Mouse (Mus musculus): ENCODE data around the gene Rcl1. TPM values are rescaled to one million over a fixed set of nuclear protein-coding genes. Genes with fewer than 3 reads are reported as not detected.

The Rcl1 gene
- total and polyA plus RNA-seq, 2 experiments from 2014 or later, result 2.3 to 9.6 TPM

GRCm38 (mm10) chr19:29059688-29060087, 41.5 kb upstream of the Rcl1 start:
- no peak for DNase-seq (ENCODE audit: low spot score)
- Histone ChIP-seq H3K9ac (replicated peaks; ENCODE audit: low read depth, low read length) (no peak overlapping the region), H3K9me3 (replicated peaks; ENCODE audit: control insufficient read depth, low read length) (no peaks in the 10 kb centered on the region), H3K36me3 (replicated peaks; ENCODE audit: control insufficient read depth, insufficient read depth, low read length) (no peaks in the 10 kb centered on the region), H3K27me3 (ENCODE audit: control insufficient read depth, insufficient read depth, low read length) (no peaks in the 10 kb centered on the region), H3K4me2 (ENCODE audit: low read depth, low read length) (no peak overlapping the region), H3K27ac (ENCODE audit: low read depth) (no peak overlapping the region), H3K4me1 (ENCODE audit: control insufficient read depth, insufficient read depth) (peaks cover 4% of the 10 kb centered on the region; the same call in 1 of the 2 replicates), H3K4me3 (ENCODE audit: low read depth, low read length) (no peak overlapping the region)
- TF ChIP-seq EP300 (IDR thresholded peaks at IDR 0.05; ENCODE audit: low read depth) (no peak), CTCF (IDR thresholded peaks at IDR 0.05; ENCODE audit: low read depth) (no peak)
- 79% methylated on average over 2 of the region's 2 CpGs for WGBS
- no peak for ATAC-seq (ENCODE audit: insufficient read depth, low read depth)

DNA sequence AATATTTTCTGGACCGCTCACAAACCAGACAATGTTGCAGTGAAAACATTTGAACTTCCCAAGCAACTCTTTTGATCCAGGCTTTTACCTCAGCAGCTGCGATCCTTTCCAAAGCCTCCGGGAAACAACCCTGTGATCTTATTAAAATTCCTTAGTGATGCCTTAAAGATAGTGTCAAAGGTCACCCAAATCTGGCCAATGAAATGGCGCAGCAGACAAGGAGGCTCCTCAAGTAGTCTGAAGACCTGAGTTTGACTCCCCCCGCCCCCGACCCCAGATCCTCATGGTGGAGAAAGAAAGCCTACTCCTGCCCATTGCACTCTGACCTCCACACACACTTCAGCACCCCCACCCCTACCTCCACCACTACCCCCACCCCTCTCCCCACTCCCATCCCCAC, 40.9 kb upstream of the Rcl1 start:
- Histone ChIP-seq H3K4me1 (ENCODE audit: control insufficient read depth, insufficient read depth) (peaks cover 4% of the 10 kb centered on the region; the same call in 1 of the 2 replicates), H3K27me3 (ENCODE audit: control insufficient read depth, insufficient read depth, low read length) (no peaks in the 10 kb centered on the region), H3K27ac (ENCODE audit: low read depth) (no peak overlapping the region), H3K4me2 (ENCODE audit: low read depth, low read length) (no peak overlapping the region), H3K4me3 (ENCODE audit: low read depth, low read length) (no peak overlapping the region), H3K9ac (replicated peaks; ENCODE audit: low read depth, low read length) (no peak overlapping the region), H3K9me3 (replicated peaks; ENCODE audit: control insufficient read depth, low read length) (no peaks in the 10 kb centered on the region), H3K36me3 (replicated peaks; ENCODE audit: control insufficient read depth, insufficient read depth, low read length) (no peaks in the 10 kb centered on the region)
- DNase-seq (ENCODE audit: low spot score) (no peak), ATAC-seq (ENCODE audit: insufficient read depth, low read depth) (no peak)
- 69% methylated on average over 6 of the region's 6 CpGs for WGBS
- TF ChIP-seq EP300 (IDR thresholded peaks at IDR 0.05; ENCODE audit: low read depth), result no peak
- no peak for TF ChIP-seq CTCF (IDR thresholded peaks at IDR 0.05; ENCODE audit: low read depth)

DNA sequence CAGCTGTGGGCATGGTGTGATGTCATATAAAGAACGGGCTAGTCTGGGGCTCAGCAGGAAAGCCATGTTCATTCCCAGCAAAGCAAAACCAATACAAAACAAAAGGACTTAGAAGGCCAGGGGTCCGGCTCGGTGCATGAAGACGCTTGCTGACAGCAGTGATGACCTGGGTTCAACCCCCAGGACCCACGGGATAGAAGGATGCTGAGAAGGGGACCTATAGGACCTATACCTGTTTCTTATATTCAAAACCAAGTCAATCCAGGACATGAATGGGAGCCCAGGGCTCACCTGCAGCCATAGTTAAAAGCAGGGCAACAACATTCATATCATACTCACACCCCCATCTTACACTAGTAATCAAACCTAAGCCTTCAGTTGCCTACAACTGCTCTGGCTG, 38.2 kb upstream of the Rcl1 start:
- Histone ChIP-seq H3K36me3 (replicated peaks; ENCODE audit: control insufficient read depth, insufficient read depth, low read length) (no peaks in the 10 kb centered on the region), H3K4me2 (ENCODE audit: low read depth, low read length) (no peak overlapping the region), H3K27ac (ENCODE audit: low read depth) (no peak overlapping the region), H3K4me3 (ENCODE audit: low read depth, low read length) (no peak overlapping the region), H3K9me3 (replicated peaks; ENCODE audit: control insufficient read depth, low read length) (no peaks in the 10 kb centered on the region), H3K27me3 (ENCODE audit: control insufficient read depth, insufficient read depth, low read length) (no peaks in the 10 kb centered on the region), H3K4me1 (ENCODE audit: control insufficient read depth, insufficient read depth) (peaks cover 10% of the 10 kb centered on the region; the same call in 1 of the 2 replicates), H3K9ac (replicated peaks; ENCODE audit: low read depth, low read length) (no peak overlapping the region)
- no peak for TF ChIP-seq CTCF (IDR thresholded peaks at IDR 0.05; ENCODE audit: low read depth)
- no peak for TF ChIP-seq EP300 (IDR thresholded peaks at IDR 0.05; ENCODE audit: low read depth)
- no peak for ATAC-seq (ENCODE audit: insufficient read depth, low read depth)
- no peak for DNase-seq (ENCODE audit: low spot score)
- 80% methylated on average over 5 of the region's 5 CpGs for WGBS

DNA sequence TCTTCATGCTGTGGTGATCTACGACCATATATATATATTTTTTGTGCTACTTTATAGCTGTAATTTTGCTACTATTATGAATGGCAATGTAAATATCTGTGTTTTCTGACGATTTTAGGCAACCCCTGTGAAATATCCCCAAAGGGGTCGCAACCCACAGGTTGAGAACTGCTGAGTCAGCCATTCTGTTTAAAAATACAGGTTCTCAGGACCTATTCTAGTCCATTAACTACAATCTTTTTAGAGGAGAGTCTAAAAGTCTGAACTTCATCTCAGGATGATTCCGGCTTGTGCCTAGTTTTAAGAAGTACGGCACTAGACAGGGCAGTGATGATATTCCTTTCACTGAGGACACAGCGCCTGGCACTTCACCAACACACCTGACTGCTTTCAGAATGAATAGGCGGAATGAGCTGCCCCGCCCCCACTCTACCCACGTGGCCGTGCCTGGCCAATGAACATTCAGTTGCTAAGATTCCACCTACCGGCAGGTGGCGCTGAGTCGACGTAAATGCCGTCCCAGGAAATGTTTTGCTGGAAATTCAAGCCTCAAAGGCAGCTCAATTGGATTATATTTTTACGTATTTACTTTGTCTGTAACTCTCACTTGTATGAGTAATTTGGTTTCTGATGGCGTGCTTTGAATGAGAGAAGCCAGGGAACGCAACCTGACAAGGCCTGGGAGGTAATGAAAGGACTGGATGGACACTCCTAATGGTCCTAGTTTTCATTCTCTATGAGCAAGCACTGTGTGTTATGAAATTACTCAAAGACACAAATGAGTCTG, 37.4 kb upstream of the Rcl1 start:
- peak overlapping the region; percentile 52; the same call in 1 of the 2 replicates for H3K9ac ChIP-seq (replicated peaks; ENCODE audit: low read depth, low read length)
- 13% methylated on average over 18 of the region's 18 CpGs for WGBS
- TF ChIP-seq CTCF (IDR thresholded peaks at IDR 0.05; ENCODE audit: low read depth) (peak; percentile 97), EP300 (IDR thresholded peaks at IDR 0.05; ENCODE audit: low read depth) (no peak)
- peak overlapping the region; percentile 32 for H3K4me3 ChIP-seq (ENCODE audit: low read depth, low read length)
- peaks cover 10% of the 10 kb centered on the region; the same call in 1 of the 2 replicates for H3K4me1 ChIP-seq (ENCODE audit: control insufficient read depth, insufficient read depth)
- H3K27me3 ChIP-seq (ENCODE audit: control insufficient read depth, insufficient read depth, low read length), result no peaks in the 10 kb centered on the region
- H3K27ac ChIP-seq (ENCODE audit: low read depth), result peak overlapping the region; percentile 85
- H3K36me3 ChIP-seq (replicated peaks; ENCODE audit: control insufficient read depth, insufficient read depth, low read length), result no peaks in the 10 kb centered on the region
- DNase-seq (ENCODE audit: low spot score), result peak; percentile 91
- peak; percentile 71 for ATAC-seq (ENCODE audit: insufficient read depth, low read depth)
- H3K4me2 ChIP-seq (ENCODE audit: low read depth, low read length), result peak overlapping the region; percentile 51
- H3K9me3 ChIP-seq (replicated peaks; ENCODE audit: control insufficient read depth, low read length), result no peaks in the 10 kb centered on the region

DNA sequence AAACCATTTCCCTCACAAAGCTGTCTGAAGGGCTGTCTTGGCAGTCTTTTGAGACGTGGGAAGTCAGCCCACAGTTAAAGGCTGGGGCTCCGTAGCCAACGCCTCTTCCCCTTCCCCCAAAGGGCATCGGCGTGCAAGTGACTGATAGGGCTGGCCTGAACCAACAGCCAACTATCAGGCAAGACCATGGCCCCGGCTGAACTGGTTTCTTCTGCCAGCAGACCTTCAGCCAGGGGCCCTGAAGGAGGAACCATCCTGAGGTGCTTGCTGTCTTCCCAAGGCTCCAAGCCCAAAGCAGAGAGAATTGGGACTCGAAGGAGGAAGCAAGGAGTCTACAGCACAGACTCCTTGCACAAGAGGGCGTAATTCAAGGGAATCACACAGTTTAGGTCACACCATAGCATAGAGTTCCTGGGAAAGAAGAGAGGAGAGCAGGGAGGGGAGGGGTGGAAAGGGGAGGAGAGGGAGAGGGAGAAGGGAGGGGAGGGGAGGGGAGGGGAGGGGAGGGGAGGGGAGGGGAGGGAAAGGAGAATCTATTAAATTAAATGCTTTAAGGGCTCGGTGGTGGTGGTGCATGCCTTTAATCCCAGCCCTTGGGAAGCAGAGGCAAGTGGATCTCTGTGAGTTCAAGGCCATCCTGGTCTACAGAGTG, 36.6 kb upstream of the Rcl1 start:
- Histone ChIP-seq H3K27ac (ENCODE audit: low read depth) (peak overlapping the region; percentile 85), H3K36me3 (replicated peaks; ENCODE audit: control insufficient read depth, insufficient read depth, low read length) (no peaks in the 10 kb centered on the region), H3K4me2 (ENCODE audit: low read depth, low read length) (peak overlapping the region; percentile 51), H3K9ac (replicated peaks; ENCODE audit: low read depth, low read length) (peak overlapping the region; percentile 52), H3K4me1 (ENCODE audit: control insufficient read depth, insufficient read depth) (peaks cover 10% of the 10 kb centered on the region; the same call in 1 of the 2 replicates), H3K9me3 (replicated peaks; ENCODE audit: control insufficient read depth, low read length) (no peaks in the 10 kb centered on the region), H3K27me3 (ENCODE audit: control insufficient read depth, insufficient read depth, low read length) (no peaks in the 10 kb centered on the region), H3K4me3 (ENCODE audit: low read depth, low read length) (peak overlapping the region; percentile 32)
- 0 out of 2 replicates have a peak, but pooled peaks have one; percentile 10 for ATAC-seq (ENCODE audit: insufficient read depth, low read depth)
- 32% methylated on average over 9 of the region's 9 CpGs for WGBS
- DNase-seq (ENCODE audit: low spot score), result no peak
- TF ChIP-seq CTCF (IDR thresholded peaks at IDR 0.05; ENCODE audit: low read depth) (peak; percentile 7; the same call in 1 of the 2 replicates), EP300 (IDR thresholded peaks at IDR 0.05; ENCODE audit: low read depth) (no peak)
